Mouse (Mus musculus): ENCODE data around the gene Zbtb4.

- TF ChIP-seq CTCF (IDR thresholded peaks at IDR 0.05; ENCODE audit: low read depth) (no peak), EP300 (IDR thresholded peaks at IDR 0.05; ENCODE audit: low read depth) (no peak)
These were observed 47.1 kb upstream of the Zbtb4 start for GRCm38 (mm10) chr11:69718661-69719060.

Data from heart, postnatal 0 days (tissue).